Mouse (Mus musculus): ENCODE data around the gene Klhl10. TPM values are rescaled to one million over a fixed set of nuclear protein-coding genes. Genes with fewer than 3 reads are reported as not detected.

The Klhl10 gene
- polyA plus RNA-seq, 2 experiments: 0.74 to 2.5 TPM

DNA sequence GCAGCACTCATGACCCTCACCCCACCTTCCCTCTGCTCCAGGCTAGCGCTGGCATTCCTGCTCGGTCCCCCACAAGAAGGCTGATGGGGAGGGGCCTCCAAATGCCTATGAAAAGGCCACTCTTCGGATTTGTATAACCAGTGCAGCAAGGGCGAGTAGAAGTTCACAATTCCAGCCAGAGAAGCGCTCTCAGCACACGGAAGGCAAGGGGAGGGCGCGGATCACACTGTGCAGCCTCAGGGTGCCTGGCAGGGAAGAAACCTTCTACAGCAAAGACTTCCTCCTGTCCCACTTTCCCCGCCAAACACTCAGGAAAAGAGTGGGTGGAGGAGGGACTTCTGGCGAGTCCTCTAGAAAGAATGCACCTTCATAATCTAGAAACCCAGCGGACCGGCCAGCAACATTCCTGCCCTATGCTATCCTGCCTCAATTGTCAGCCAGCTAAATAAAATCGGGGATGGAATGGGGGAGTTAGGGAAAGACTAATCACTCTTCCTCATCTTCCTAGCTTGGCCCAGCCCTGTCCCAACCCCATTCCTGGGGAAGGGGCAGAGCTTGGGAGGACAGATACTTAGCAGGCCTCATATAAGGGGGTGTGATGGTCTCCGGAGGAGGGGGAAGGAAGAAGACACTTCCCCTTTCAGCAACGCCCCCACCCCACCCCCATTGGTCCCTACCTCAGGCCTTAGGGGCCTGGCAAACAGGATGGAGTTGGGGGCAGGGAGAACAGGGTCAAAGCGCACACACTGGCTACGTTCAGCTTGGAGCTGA, 45.7 kb upstream of the Klhl10 start:
- Histone ChIP-seq H3K4me3 (replicated peaks; ENCODE audit: low read length) (peak overlapping the region; percentile 70), H3K27ac (replicated peaks; ENCODE audit: low read depth, low read length) (no peak overlapping the region; the same call in 1 of the 2 replicates), H3K27me3 (ENCODE audit: control insufficient read depth, insufficient read depth, low read length) (no peaks in the 10 kb centered on the region), H3K4me2 (replicated peaks; ENCODE audit: low read depth, low read length, severe bottlenecking) (peak overlapping the region; percentile 80), H3K9me3 (ENCODE audit: control insufficient read depth, low read length) (no peaks in the 10 kb centered on the region), H3K4me1 (ENCODE audit: control insufficient read depth, insufficient read depth, low read length) (peaks cover 22% of the 10 kb centered on the region), H3K36me3 (ENCODE audit: control insufficient read depth, insufficient read depth, low read length) (peaks cover 3% of the 10 kb centered on the region; the same call in 1 of the 2 replicates), H3K9ac (ENCODE audit: low read depth, low read length, severe bottlenecking) (peak overlapping the region; percentile 72; the same call in 1 of the 2 replicates)
- WGBS: 40% methylated on average over 17 of the region's 17 CpGs
- DNase-seq (ENCODE audit: low spot score) (no peak), ATAC-seq (ENCODE audit: low FRiP score, low read depth) (no peak)
- TF ChIP-seq POLR2A (IDR thresholded peaks at IDR 0.05; ENCODE audit: borderline replicate concordance, extremely low read depth, insufficient read depth, insufficient read length): no peak

DNA sequence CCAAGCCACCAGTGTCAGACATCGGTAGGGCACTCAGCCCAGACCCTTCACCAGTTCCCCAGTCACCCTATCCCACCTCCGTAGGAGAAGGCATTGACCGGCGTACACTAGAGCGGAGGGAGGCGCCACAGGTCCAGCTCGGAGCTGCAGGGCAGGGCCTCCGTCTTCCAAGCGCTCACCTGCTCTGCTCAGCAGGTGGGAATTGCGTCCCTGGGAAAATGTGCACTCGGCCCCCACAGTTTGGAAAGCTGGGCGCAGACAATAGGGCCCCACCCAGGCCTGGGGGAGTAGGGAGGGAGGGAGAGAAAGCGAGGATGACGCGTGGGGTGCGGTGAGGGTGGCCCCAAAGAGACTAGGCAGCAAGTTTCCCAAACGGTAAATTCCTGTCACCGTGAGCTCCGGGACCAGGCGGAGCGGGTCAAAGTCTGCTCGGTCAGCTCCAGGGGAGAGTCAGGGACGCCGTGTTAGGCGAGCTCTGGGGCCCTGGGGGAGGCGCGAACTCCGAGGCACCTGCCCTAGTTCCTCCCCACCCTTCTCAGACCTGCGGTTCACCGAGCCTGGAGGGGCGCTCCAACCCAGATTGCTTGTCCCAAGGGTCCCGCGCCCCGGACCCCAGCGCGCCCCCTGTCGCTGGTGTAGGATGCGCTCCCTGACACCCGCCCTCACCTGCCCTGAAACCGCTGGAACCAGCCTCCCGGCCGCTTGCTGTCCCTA, 44.7 kb upstream of the Klhl10 start:
- Histone ChIP-seq H3K9ac (ENCODE audit: low read depth, low read length, severe bottlenecking) (peak overlapping the region; percentile 72), H3K4me2 (replicated peaks; ENCODE audit: low read depth, low read length, severe bottlenecking) (peak overlapping the region; percentile 80), H3K4me3 (replicated peaks; ENCODE audit: low read length) (peak overlapping the region; percentile 70), H3K9me3 (ENCODE audit: control insufficient read depth, low read length) (no peaks in the 10 kb centered on the region), H3K27me3 (ENCODE audit: control insufficient read depth, insufficient read depth, low read length) (no peaks in the 10 kb centered on the region), H3K36me3 (ENCODE audit: control insufficient read depth, insufficient read depth, low read length) (peaks cover 3% of the 10 kb centered on the region; the same call in 1 of the 2 replicates), H3K4me1 (ENCODE audit: control insufficient read depth, insufficient read depth, low read length) (peaks cover 19% of the 10 kb centered on the region), H3K27ac (replicated peaks; ENCODE audit: low read depth, low read length) (peak overlapping the region; percentile 46)
- no peak for TF ChIP-seq POLR2A (IDR thresholded peaks at IDR 0.05; ENCODE audit: borderline replicate concordance, extremely low read depth, insufficient read depth, insufficient read length)
- ATAC-seq (ENCODE audit: low FRiP score, low read depth): peak; percentile 28; the same call in 1 of the 2 replicates
- DNase-seq (ENCODE audit: low spot score): no peak
- 3% methylated on average over 21 of the region's 42 CpGs for WGBS

DNA sequence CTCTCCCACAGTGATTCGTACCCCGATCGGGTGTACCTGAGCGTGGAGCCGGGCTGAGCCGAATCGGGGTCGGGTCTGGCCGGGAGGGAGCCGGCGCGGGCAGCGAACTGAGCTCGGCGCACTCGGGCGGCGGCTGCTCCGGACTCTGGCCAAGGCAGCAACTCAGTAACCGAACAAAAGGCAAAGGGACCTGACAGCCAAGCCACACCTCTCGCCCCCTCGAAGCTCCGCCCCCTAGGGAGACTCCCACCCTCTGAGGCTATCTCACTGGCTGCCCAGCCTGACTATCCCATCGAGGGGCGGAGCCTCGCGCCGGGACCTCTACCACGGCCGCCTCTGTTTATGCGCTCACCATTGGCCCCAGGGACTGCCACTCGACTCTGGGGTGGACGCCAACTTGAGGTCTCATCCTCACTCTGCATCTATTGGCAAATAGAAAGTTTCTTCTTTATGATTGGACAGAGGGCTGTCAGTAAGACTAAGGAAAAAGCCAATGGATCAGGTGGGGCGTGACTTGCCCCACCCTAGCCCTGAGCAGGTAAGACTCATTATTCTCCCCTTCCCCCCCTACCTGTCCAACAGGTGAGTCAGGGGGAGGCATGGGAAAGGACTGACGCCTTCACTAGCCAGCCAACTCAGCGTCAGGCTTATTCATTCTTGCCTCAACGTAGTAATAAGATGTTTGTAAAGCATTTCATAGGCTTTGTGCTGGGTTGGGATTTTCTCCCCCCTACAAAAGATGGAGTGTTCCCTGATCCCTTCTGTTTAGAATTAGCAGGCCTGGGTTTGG, 43.9 kb upstream of the Klhl10 start, which contains the start of gene Jup:
Gene Jup (minus strand): TSS at position 164 of the 790 bp plus-strand sequence.
- H3K4me1 ChIP-seq (ENCODE audit: control insufficient read depth, insufficient read depth, low read length): peaks cover 19% of the 10 kb centered on the region

DNA sequence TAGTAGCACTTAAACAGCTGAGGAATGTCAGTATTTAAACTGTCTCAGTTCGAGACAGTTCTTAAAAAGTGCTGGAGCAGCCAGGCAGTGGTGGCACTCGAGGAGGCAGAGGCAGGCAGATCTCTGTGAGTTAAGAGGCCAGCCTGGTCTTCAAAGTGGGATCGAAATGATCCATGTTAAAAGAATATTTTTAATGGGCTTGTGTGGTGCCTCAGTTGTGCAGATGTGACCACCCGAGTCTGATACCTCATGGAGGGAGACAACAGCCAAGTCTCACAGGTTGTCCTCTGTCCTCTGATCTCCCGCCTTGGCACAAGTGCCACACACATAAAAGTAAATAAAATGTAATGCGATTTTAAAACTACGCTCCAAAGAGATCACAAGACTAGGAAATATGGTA, 43.2 kb upstream of the Klhl10 start:
- Histone ChIP-seq H3K27me3 (ENCODE audit: control insufficient read depth, insufficient read depth, low read length) (no peaks in the 10 kb centered on the region), H3K9ac (ENCODE audit: low read depth, low read length, severe bottlenecking) (no peak overlapping the region), H3K4me2 (replicated peaks; ENCODE audit: low read depth, low read length, severe bottlenecking) (no peak overlapping the region), H3K4me3 (replicated peaks; ENCODE audit: low read length) (no peak overlapping the region), H3K27ac (replicated peaks; ENCODE audit: low read depth, low read length) (no peak overlapping the region), H3K36me3 (ENCODE audit: control insufficient read depth, insufficient read depth, low read length) (peaks cover 3% of the 10 kb centered on the region; the same call in 1 of the 2 replicates), H3K4me1 (ENCODE audit: control insufficient read depth, insufficient read depth, low read length) (peaks cover 19% of the 10 kb centered on the region), H3K9me3 (ENCODE audit: control insufficient read depth, low read length) (no peaks in the 10 kb centered on the region)
- no peak for DNase-seq (ENCODE audit: low spot score)
- ATAC-seq (ENCODE audit: low FRiP score, low read depth): no peak
- TF ChIP-seq POLR2A (IDR thresholded peaks at IDR 0.05; ENCODE audit: borderline replicate concordance, extremely low read depth, insufficient read depth, insufficient read length): no peak
- WGBS: 92% methylated on average over 7 of the region's 7 CpGs

More for the DNA sequence above, 43.9 kb upstream of the Klhl10 start, which contains the start of gene Jup:
- DNase-seq (ENCODE audit: low spot score) (peak; percentile 99), ATAC-seq (ENCODE audit: low FRiP score, low read depth) (peak; percentile 94)
- H3K9me3 ChIP-seq (ENCODE audit: control insufficient read depth, low read length): no peaks in the 10 kb centered on the region
- H3K36me3 ChIP-seq (ENCODE audit: control insufficient read depth, insufficient read depth, low read length): peaks cover 3% of the 10 kb centered on the region; the same call in 1 of the 2 replicates
- peak within 1 kb of the TSS; percentile 70 for H3K4me3 ChIP-seq (replicated peaks; ENCODE audit: low read length)
- H3K27ac ChIP-seq (replicated peaks; ENCODE audit: low read depth, low read length): peak within 1 kb of the TSS; percentile 46
- peak within 1 kb of the TSS; percentile 72 for H3K9ac ChIP-seq (ENCODE audit: low read depth, low read length, severe bottlenecking)
- peak; percentile 84; the same call in 1 of the 2 replicates for TF ChIP-seq POLR2A (IDR thresholded peaks at IDR 0.05; ENCODE audit: borderline replicate concordance, extremely low read depth, insufficient read depth, insufficient read length)
- peak within 1 kb of the TSS; percentile 80 for H3K4me2 ChIP-seq (replicated peaks; ENCODE audit: low read depth, low read length, severe bottlenecking)
- H3K27me3 ChIP-seq (ENCODE audit: control insufficient read depth, insufficient read depth, low read length): no peaks in the 10 kb centered on the region
- WGBS: under 1% methylated on average over 32 of the region's 37 CpGs

All from limb, embryonic 14.5 days (tissue).